Mouse (Mus musculus) lung, adult 2 months (tissue): ENCODE results near the gene Gpr162. TPM values are rescaled to one million over a fixed set of nuclear protein-coding genes. Genes with fewer than 3 reads are reported as not detected.
A peak's percentile ranks its signal among the peaks of the same experiment; 100 is the strongest.

Experiments used
- DNase-seq: peaks from one replicate; pipeline ENCODE4 v3.0.0; 2022
- H3K4me1 ChIP-seq: fragments of 200-500 bp; 2 replicates; pipeline ENCODE4 v1.6.1; 2011; ENCODE audit warnings: low read length; ENCODE audit not compliant: control insufficient read depth, insufficient read depth
- H3K4me3 ChIP-seq: fragments of 200-500 bp; replicated peaks from 2 replicates; pipeline ENCODE3; 2011; ENCODE audit warnings: low read depth, mild to moderate bottlenecking, control low read depth, low read length; ENCODE audit errors: extremely low read depth
- CTCF ChIP-seq: fragments of 200-500 bp; IDR thresholded peaks from 2 replicates; pipeline ENCODE4 v1.5.1; 2011; ENCODE audit warnings: mild to moderate bottlenecking, low read length, control low read depth; ENCODE audit not compliant: insufficient read depth
- POLR2A ChIP-seq: fragments of 200-500 bp; IDR thresholded peaks from 2 replicates; pipeline ENCODE4 v1.6.1; 2011; ENCODE audit warnings: low read depth, mild to moderate bottlenecking, control low read depth, low read length, borderline replicate concordance; ENCODE audit errors: extremely low read depth
- WGBS: fragments of 180-500 bp; shearing (Covaris S2); methylation state at CpG from one replicate; pipeline ENCODE4 v1.1.7; 2018; 5-methylcytosine and 5-hydroxymethylcytosine counted together
- polyA plus RNA-seq: library from polyadenylated mRNA; depleted of rRNA; stranded (reverse); fragments of >200 nt; gene quantifications from 2 replicates; pipeline ENCODE4 v1.2.3, GENCODE M21; 2012

The Gpr162 gene
- polyA plus RNA-seq, 1 experiment, result 0.27 TPM

DNA sequence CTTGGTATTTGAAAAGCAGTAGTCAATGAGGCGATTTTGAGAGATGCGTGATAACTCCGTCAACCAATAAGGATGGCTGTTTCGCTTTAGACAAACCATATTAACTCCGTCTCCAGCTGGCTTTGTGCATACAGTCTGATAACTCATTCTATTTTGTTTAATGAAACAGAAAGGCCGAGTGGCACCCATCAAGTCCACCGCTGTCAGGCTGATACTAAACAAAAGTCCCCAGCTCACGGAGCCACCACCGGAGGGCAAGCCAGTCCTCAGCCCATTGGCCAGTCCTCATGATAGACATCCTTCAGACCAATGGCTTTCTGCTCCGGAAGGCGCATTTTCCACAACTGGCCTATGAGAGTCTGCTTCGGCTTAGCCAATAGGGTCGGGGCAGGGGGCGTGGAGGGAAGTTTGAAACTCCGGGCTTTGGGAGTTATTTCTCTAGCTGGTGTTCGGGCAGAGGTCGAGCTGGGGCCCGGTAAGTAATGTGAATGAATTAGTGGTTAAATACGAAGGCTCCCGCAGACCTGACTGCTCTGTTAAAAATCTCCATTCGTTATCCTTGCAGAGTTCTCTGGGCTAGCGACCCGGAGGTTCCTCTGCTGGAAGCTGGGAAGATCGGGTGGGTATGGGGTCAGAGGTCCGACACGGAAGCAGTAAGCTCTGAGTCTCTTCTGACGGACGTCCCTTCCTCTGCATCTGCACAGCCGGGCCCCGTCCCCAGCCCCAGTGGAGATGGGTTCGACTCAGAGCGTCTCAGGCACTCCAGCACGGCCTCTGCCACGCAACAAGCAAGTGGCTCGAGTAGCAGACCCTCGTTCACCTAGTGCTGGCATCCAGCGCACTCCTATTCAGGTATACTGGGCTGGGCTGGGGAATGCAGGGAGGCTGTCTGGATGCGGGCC, 33.7 kb downstream of the Gpr162 start:
- Histone ChIP-seq H3K4me3 (peak overlapping the region; percentile 64), H3K4me1 (peaks cover 3% of the 10 kb centered on the region)
- peak; percentile 89 for DNase-seq
- TF ChIP-seq CTCF (no peak), POLR2A (peak; percentile 70; the same call in 1 of the 2 replicates)
- under 1% methylated on average over 38 of the region's 38 CpGs for WGBS

DNA sequence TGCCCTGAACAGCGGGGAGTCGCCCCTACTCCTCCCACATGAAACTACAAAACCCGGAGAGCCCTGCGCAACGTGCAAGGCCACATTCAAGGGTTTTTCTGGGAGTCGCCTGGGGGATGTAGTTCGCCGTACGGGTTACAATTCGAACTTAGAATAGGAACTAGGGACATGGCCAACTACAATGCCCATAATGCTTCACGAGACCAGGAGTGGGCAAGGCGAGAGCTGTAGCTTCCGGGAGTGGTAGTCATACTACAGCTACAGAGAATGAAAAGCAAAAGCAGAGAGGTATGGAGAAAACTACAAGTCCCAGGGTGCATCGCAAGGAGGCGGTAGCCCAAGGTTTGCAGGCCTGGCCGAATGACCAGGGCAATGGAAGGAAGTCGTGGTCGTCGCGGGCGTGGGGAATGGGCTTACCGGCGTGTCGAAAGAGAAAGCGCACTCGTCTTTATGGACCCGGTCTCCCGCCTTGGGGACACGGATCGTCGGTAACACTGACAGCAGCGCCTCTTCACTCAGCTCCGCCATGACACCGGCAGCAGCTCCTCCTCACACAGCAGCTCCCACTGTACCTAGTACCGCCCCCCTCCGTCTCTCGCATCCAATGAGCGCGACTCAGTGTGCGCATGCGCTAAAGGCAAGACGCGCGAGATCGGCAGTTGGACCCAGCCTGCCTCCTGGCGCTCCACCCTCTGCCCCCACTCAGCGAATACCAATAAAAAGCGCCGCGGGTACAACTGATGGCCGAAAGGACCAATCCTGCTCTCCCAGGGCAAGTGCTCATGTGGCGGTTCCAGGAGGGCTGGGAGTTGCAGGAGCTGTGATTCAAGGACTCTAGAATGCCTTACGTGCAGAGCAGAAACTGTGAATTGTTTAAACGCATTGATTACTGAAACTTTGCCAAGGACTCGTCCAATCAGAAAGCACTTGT, 34.6 kb downstream of the Gpr162 start, which contains the start of the genes Usp5 and Cdca3:
Gene Usp5, minus strand, starts transcription at position 617 of the 931 bp plus-strand sequence.
Gene Cdca3, plus strand, starts transcription at position 680 of the 931 bp plus-strand sequence.
- TF ChIP-seq POLR2A (peak; percentile 85), CTCF (no peak)
- H3K4me3 ChIP-seq, result peak within 1 kb of the TSS; percentile 98
- WGBS, result under 1% methylated on average over 55 of the region's 55 CpGs

DNA sequence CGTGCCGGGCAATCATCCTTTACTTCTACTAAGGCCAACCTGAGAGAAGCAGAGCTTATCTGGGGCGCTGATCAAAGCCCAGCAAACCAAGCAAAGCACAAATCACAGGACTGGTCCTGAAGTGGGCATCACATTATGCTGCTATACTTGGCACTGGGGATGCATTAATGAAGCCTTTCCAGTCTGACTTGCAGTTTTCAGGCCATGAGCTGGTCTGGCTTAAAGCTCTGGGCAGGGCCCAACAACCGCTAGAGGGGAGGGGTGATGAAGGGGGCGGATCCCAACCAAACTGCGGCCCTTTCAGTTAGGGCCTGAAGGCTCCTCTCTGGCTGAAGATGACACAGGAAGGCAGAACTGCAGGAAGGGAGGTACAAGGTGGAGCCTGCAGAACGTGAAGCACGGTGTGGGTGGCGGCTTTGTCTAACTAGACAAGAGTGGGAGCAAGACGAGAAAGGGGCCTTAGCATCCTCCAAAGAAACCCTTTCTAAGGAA, 35.6 kb downstream of the Gpr162 start:
- WGBS, result 18% methylated on average over 10 of the region's 10 CpGs
- DNase-seq, result peak; percentile 26
- no peak for TF ChIP-seq CTCF
- no peak for TF ChIP-seq POLR2A
- Histone ChIP-seq H3K4me1 (peaks cover 3% of the 10 kb centered on the region), H3K4me3 (peak overlapping the region; percentile 61)

More for the DNA sequence above, 34.6 kb downstream of the Gpr162 start, which contains the start of the genes Usp5 and Cdca3:
- peaks cover 3% of the 10 kb centered on the region for H3K4me1 ChIP-seq
- peak; percentile 98 for DNase-seq

DNA sequence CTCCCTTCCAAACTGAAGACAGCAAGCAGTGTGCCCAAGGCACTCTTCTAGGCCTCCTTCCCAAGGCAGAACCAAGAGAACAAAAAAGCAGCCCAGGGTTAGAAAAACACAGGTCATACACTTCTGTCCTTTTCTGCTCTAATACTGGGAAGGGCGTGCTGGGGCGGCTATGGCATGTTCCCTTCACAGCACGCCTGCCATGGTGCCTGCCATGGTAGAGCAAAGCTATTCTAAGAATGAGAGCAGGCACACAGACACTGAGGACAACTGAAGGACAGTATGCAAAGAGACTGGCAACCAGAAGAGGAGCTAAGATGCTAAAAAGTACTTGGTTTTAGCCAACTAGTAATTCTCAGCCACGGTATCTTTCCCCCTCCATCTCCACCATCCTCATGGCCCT, 41.7 kb downstream of the Gpr162 start:
- Histone ChIP-seq H3K4me1 (no peaks in the 10 kb centered on the region), H3K4me3 (no peak overlapping the region)
- WGBS, result 92% methylated on average over 4 of the region's 4 CpGs
- no peak for DNase-seq
- TF ChIP-seq POLR2A (no peak), CTCF (no peak)

DNA sequence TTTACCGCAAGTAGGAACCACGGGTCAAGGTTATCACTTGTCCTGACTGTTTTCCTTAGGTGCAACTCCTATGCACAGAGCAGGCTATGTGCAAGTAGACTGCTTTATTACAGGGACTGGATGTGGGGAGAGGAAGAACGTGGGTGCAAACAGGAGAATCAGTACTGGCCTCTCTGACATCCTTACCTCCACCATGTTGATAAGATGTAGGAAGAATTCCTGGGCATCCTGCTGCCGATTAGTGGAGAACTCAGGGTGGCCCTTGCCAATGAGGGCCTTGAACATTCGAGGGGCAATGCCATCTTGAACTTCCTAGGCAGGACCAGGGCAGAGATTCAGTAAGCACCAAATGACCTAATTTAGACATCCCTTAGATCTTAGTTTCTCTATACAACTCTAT, 42.9 kb downstream of the Gpr162 start:
- DNase-seq, result no peak
- no peak for TF ChIP-seq CTCF
- Histone ChIP-seq H3K4me1 (no peaks in the 10 kb centered on the region), H3K4me3 (no peak overlapping the region)
- WGBS, result 89% methylated on average over 5 of the region's 5 CpGs

DNA sequence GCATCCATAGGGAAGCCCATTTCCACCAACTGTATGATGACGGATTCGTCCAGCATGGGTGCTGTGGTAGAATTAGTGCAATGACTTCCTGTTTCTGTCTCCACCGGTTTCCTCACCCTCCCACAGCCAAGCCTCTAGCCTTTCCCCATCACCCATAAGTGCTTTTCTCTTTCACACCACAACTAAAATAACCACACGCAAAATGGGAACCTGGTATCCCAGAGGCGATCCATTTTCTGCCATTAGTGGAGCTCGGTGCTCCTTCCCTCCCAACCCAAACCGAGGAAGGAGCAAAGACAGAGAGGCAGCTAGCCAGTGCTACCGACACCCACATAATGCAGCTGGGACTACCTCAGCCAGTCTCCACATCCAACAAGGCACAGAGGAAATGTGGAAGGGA, 45.8 kb downstream of the Gpr162 start:
- no peak for DNase-seq
- WGBS, result 71% methylated on average over 8 of the region's 8 CpGs
- TF ChIP-seq POLR2A (no peak), CTCF (no peak)
- Histone ChIP-seq H3K4me3 (no peak overlapping the region), H3K4me1 (0 out of 2 replicates have a peak, but pooled peaks cover 4% of the 10 kb centered on the region)

DNA sequence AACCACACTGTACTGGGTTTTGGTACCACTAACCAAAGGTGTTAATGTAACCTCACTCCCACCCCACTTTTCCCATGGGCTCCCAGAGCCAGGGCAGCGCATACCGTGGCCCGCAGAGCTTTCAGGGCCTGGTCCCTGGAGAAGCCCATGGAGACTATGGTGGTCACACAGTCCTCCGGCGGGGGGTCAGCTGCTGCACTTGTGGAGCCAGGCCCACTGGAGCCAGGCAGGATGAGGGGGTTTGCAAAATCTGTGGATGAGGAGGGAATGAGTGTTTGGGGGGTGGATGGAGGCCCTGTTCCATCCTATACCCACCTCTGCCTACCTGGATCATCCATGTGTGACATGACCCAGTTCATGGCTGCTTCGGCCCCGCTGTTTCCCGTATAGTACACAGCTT, 46.2 kb downstream of the Gpr162 start:
- no peak for TF ChIP-seq POLR2A
- no peak for TF ChIP-seq CTCF
- no peak for DNase-seq
- 0 out of 2 replicates have a peak, but pooled peaks cover 8% of the 10 kb centered on the region for H3K4me1 ChIP-seq
- WGBS, result 91% methylated on average over 8 of the region's 8 CpGs
- H3K4me3 ChIP-seq, result no peak overlapping the region

DNA sequence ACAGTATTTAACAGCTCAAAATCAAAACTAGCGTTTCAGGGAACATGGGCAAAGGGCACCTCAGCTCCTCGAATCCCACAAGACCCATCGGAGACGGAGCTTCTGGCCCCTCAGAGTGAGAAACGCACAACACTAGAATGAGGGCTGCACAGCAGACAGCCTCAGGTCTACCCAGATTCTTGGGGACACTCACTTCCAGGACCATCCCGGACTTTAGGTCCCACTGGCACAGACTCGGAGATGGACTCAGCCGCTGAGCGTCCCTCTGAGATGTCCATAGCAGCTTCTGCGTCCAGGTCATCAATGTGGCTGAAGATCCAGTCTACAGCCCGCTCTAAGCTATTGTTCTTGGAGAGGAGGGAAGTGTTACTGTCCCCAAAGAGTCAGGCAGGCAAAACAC, 46.7 kb downstream of the Gpr162 start:
- 97% methylated on average over 11 of the region's 11 CpGs for WGBS
- TF ChIP-seq CTCF (no peak), POLR2A (no peak)
- DNase-seq, result no peak

DNA sequence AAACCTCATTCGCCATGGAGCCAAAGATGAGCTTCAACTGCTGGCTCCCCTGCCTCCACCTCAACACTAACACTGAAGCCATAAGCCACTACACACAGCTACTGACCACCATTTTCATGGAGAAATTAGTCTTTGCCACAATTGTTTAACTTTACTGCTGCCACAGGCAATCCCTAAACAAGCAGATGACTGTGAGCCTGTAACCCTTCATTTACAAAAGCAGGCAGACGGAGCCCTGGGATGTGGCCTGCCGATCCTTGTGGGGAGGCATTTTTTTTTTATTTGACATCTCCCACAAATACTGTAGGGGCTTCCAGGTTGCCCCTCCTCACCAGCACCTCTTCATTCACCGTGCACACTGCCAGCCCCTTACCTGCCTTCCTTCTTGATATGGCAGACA, 47.2 kb downstream of the Gpr162 start:
- 0 out of 2 replicates have a peak, but pooled peaks cover 8% of the 10 kb centered on the region for H3K4me1 ChIP-seq
- DNase-seq, result no peak
- 88% methylated on average over 4 of the region's 4 CpGs for WGBS
- TF ChIP-seq CTCF, result no peak
- TF ChIP-seq POLR2A, result no peak
- H3K4me3 ChIP-seq, result no peak overlapping the region

More for the DNA sequence above, 46.7 kb downstream of the Gpr162 start:
- Histone ChIP-seq H3K4me3 (no peak overlapping the region), H3K4me1 (0 out of 2 replicates have a peak, but pooled peaks cover 8% of the 10 kb centered on the region)
